Mouse (Mus musculus): ENCODE results near the gene Frmpd2.
A peak's percentile ranks its signal among the peaks of the same experiment; 100 is the strongest.
"Not testable (repeated sequence)": the region's sequence is repeated elsewhere in the genome, so short reads cannot be mapped to it uniquely, and the experiment has no call there.

Gene Frmpd2

GRCm38 (mm10) chr14:33471331-33471730 is at the start of gene Frmpd2:
Gene Frmpd2, plus strand, starts transcription at chr14:33471696.
- no peak for DNase-seq

GRCm38 (mm10) chr14:33423003-33423402 is 48.5 kb upstream of the Frmpd2 start:
- no peak for DNase-seq

GRCm38 (mm10) chr14:33424124-33424523 is 47.4 kb upstream of the Frmpd2 start:
- no peak for DNase-seq

GRCm38 (mm10) chr14:33432485-33432884 is 39.0 kb upstream of the Frmpd2 start:
- DNase-seq = not testable (repeated sequence)

GRCm38 (mm10) chr14:33443780-33444179 is 27.7 kb upstream of the Frmpd2 start:
- DNase-seq = no peak

- DNase-seq = no peak
Observed at GRCm38 (mm10) chr14:33445962-33446361, 25.5 kb upstream of the Frmpd2 start.

GRCm38 (mm10) chr14:33446561-33447023 is 24.9 kb upstream of the Frmpd2 start:
- no peak for DNase-seq

GRCm38 (mm10) chr14:33447027-33447569 is 24.4 kb upstream of the Frmpd2 start, which contains the start of gene Mapk8:
Gene Mapk8, minus strand, starts transcription at chr14:33447158.
- peak; percentile 100 for DNase-seq

GRCm38 (mm10) chr14:33448276-33448675 is 23.2 kb upstream of the Frmpd2 start:
- no peak for DNase-seq

- no peak for DNase-seq
Observed at GRCm38 (mm10) chr14:33449296-33449840, 22.1 kb upstream of the Frmpd2 start.

- no peak for DNase-seq
Observed at GRCm38 (mm10) chr14:33450331-33450730, 21.2 kb upstream of the Frmpd2 start.

- DNase-seq = no peak
Observed at GRCm38 (mm10) chr14:33463658-33464057, 7.8 kb upstream of the Frmpd2 start.

- no peak for DNase-seq
Observed at GRCm38 (mm10) chr14:33467766-33468165, 3.7 kb upstream of the Frmpd2 start.

GRCm38 (mm10) chr14:33474461-33474860 is 3.0 kb downstream of the Frmpd2 start:
- no peak for DNase-seq

- no peak for DNase-seq
Observed at GRCm38 (mm10) chr14:33476094-33476760, 4.7 kb downstream of the Frmpd2 start.

GRCm38 (mm10) chr14:33481991-33482390 is 10.5 kb downstream of the Frmpd2 start:
- no peak for DNase-seq

GRCm38 (mm10) chr14:33487805-33488550 is 16.5 kb downstream of the Frmpd2 start:
- no peak for DNase-seq

GRCm38 (mm10) chr14:33495226-33495625 is 23.7 kb downstream of the Frmpd2 start:
- no peak for DNase-seq

GRCm38 (mm10) chr14:33497418-33497817 is 25.9 kb downstream of the Frmpd2 start:
- DNase-seq = no peak

- DNase-seq = no peak
Observed at GRCm38 (mm10) chr14:33498849-33499248, 27.4 kb downstream of the Frmpd2 start.

- no peak for DNase-seq
Observed at GRCm38 (mm10) chr14:33500631-33501030, 29.1 kb downstream of the Frmpd2 start.

- no peak for DNase-seq
Observed at GRCm38 (mm10) chr14:33503311-33503710, 31.8 kb downstream of the Frmpd2 start.

- DNase-seq = no peak
Observed at GRCm38 (mm10) chr14:33506696-33507095, 35.2 kb downstream of the Frmpd2 start.

- DNase-seq = no peak
Observed at GRCm38 (mm10) chr14:33508660-33509059, 37.2 kb downstream of the Frmpd2 start.
